Mouse (Mus musculus) gastrocnemius, adult 2 months (tissue): ENCODE results near the gene Zfp825. TPM values are rescaled to one million over a fixed set of nuclear protein-coding genes. Genes with fewer than 3 reads are reported as not detected.
"Not testable (repeated sequence)": the region's sequence is repeated elsewhere in the genome, so short reads cannot be mapped to it uniquely, and the experiment has no call there.

ENCODE experiments used
- DNase-seq: peaks from one replicate; pipeline ENCODE4 v3.0.0; 2022
- H3K27ac ChIP-seq: fragments of 200-600 bp; 2 replicates; pipeline ENCODE4 v1.8.1; 2022; ENCODE audit warnings: mild to moderate bottlenecking
- H3K4me3 ChIP-seq: fragments of 200-600 bp; 2 replicates; pipeline ENCODE4 v1.8.1; 2022; ENCODE audit warnings: mild to moderate bottlenecking, moderate library complexity
- CTCF ChIP-seq: fragments of 200-600 bp; IDR thresholded peaks from 2 replicates; pipeline ENCODE4 v1.8.1; 2022; ENCODE audit warnings: antibody characterized with exemption, mild to moderate bottlenecking, moderate library complexity
- intact Hi-C: fragments of 180-260 bp; cut with DNase I; formaldehyde crosslinking; loops from one replicate; pipeline ENCODE4 v1.15.1; 2025
- total RNA-seq, 2 experiments: library from RNA; stranded (reverse); gene quantifications; 2 replicates each; pipeline ENCODE4 v1.2.3; 2021

Gene Zfp825
- total RNA-seq, 2 experiments from 2014 or later: 6.7 to 7.5 TPM

- no peak for TF ChIP-seq CTCF
- intact Hi-C loops: loop anchor here (5.0 kb wide), 1 partner anchor 116 kb away; no protein-coding TSS in a partner anchor
- peak overlapping the region; percentile 81 for H3K4me3 ChIP-seq
- peak overlapping the region; percentile 88 for H3K27ac ChIP-seq
- peak; percentile 86 for DNase-seq
Measured at GRCm38 (mm10) chr13:74462699-74463385, 30.9 kb downstream of the Zfp825 start.

DNA sequence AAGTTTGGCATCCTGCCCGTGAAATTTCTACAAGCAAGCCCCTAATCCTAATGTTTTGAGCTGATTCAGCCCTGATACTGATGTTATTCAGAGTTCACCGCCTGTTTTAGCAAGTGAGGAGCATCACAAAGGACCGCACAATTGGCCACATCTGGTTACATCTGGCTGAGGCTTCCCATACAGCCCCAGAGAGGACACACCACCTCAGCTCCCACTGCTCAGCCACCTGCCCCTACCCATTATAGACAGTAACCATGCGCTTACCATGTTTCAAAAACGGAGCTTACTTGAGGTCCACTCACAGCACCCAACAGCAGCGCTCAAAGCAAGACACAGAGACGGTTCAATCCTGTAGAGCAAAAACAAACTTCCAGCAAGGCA is 31.5 kb downstream of the Zfp825 start:
- DNase-seq: not testable (repeated sequence)
- H3K4me3 ChIP-seq: peak overlapping the region; percentile 81
- intact Hi-C loops: loop anchor here (5.0 kb wide), 1 partner anchor 115 kb away; no protein-coding TSS in a partner anchor
- peak overlapping the region; percentile 88 for H3K27ac ChIP-seq

- no peak for TF ChIP-seq CTCF
- H3K4me3 ChIP-seq: no peak overlapping the region
- no peak overlapping the region for H3K27ac ChIP-seq
- no peak for DNase-seq
- intact Hi-C loops: no loop called here
Measured at GRCm38 (mm10) chr13:74439895-74440294, 53.9 kb downstream of the Zfp825 start.

Other genes with a start within 250 kb of the Zfp825 start
- not detected for gene Ahrr, start 201.7 kb downstream of the Zfp825 start, total RNA-seq
- gene Pdcd6, start 176.4 kb downstream of the Zfp825 start, total RNA-seq: 10 to 100 TPM; 18.0 to 18.3 TPM
- 100 to 1,000 TPM; 600 to 778 TPM for gene Sdha, start 143.7 kb downstream of the Zfp825 start, total RNA-seq
- gene Ccdc127, start 143.7 kb downstream of the Zfp825 start, total RNA-seq: 10 to 100 TPM; 51.5 to 61.4 TPM
- 100 to 1,000 TPM in 1 of 2 experiments, 10 to 100 TPM in 1; 91.6 to 105 TPM for gene Lrrc14b, start 130.0 kb downstream of the Zfp825 start, total RNA-seq
- gene Zfp72, start 103.2 kb downstream of the Zfp825 start, total RNA-seq: 1 to 10 TPM; 2.6 to 3.7 TPM
- 100 to 1,000 TPM; 186 to 274 TPM for gene Ftl1-ps1, start 94.3 kb downstream of the Zfp825 start, total RNA-seq
- 10 to 100 TPM; 23.5 to 37.2 TPM for gene Erap1, start 145.6 kb upstream of the Zfp825 start, total RNA-seq